ENCODE assay signal across 10 mouse cellular contexts in genomic region chr11:54314740-54315139, GRCm38 (mm10). TPM values are rescaled to one million over a fixed set of nuclear protein-coding genes. Genes with fewer than 3 reads are reported as not detected.
DNase-seq lines count a peak whose midpoint lies in the region; ATAC-seq and TF ChIP-seq lines count a peak whose summit lies in the region.
"Had no signal": no experiment of that assay in that cellular context is flagged by ENCODE, and none has a peak within 500 bp of the region (broad histone marks: within the 10 kb centered on the region; RNA-seq: fewer than 3 reads in every experiment).

No protein-coding gene starts in this region.

- H3K4me1 ChIP-seq in heart, embryonic 13.5 days: peaks cover 33% of the 10 kb centered on the region
- no peaks in the 10 kb centered on the region; the same call in 1 of the 2 replicates for H3K4me1 ChIP-seq in forebrain, postnatal 0 days (ENCODE audit: insufficient read depth)
- peaks cover 45% of the 10 kb centered on the region for H3K4me1 ChIP-seq in midbrain, embryonic 11.5 days (ENCODE audit: control insufficient read depth, insufficient read depth, low read length)

- ATAC-seq in heart, embryonic 13.5 days (ENCODE audit: extremely low read depth, insufficient number of reproducible peaks, low FRiP score, low TSS enrichment): peak; percentile 23; the same call in 1 of the 2 replicates
- ATAC-seq in forebrain, postnatal 0 days: peak; percentile 74
- ATAC-seq in midbrain, embryonic 11.5 days (ENCODE audit: low FRiP score): peak; percentile 74

- no peak overlapping the region for H3K4me2 ChIP-seq in heart, embryonic 13.5 days
- H3K4me2 ChIP-seq in forebrain, postnatal 0 days (ENCODE audit: low read depth): no peak overlapping the region
- peak overlapping the region; percentile 7 for H3K4me2 ChIP-seq in midbrain, embryonic 11.5 days

- H3K27me3 ChIP-seq in heart, embryonic 13.5 days (replicated peaks): 0 out of 2 replicates have a peak, but pooled peaks cover 2% of the 10 kb centered on the region
- no peaks in the 10 kb centered on the region for H3K27me3 ChIP-seq in forebrain, postnatal 0 days (ENCODE audit: insufficient read depth, low read length)
- H3K27me3 ChIP-seq in midbrain, embryonic 11.5 days (ENCODE audit: control insufficient read depth, insufficient read depth, low read length): no peaks in the 10 kb centered on the region

- no peaks in the 10 kb centered on the region for H3K9me3 ChIP-seq in heart, embryonic 13.5 days
- no peaks in the 10 kb centered on the region for H3K9me3 ChIP-seq in forebrain, postnatal 0 days (ENCODE audit: low read length)
- H3K9me3 ChIP-seq in midbrain, embryonic 11.5 days (ENCODE audit: control insufficient read depth, low read length): no peaks in the 10 kb centered on the region

- H3K9ac ChIP-seq in heart, embryonic 13.5 days: no peak overlapping the region
- no peak overlapping the region for H3K9ac ChIP-seq in forebrain, postnatal 0 days
- H3K9ac ChIP-seq in midbrain, embryonic 11.5 days (ENCODE audit: low read length): peak overlapping the region; percentile 45

- no peak for DNase-seq in heart, adult 9 months (ENCODE audit: low spot score in 2 of 2)
- peak; percentile 63 for DNase-seq in cerebellum, adult 9-11 months
- DNase-seq in forebrain, postnatal 0 days: no peak
- peak; percentile 90 for DNase-seq in midbrain, embryonic 11.5 days (ENCODE audit: low spot score, missing footprints)
- DNase-seq in urinary bladder, adult 2 months (ENCODE audit: low spot score): no peak
- DNase-seq in adipocyte (ENCODE audit: low spot score): no peak
- no peak for DNase-seq in T-cell, adult 2 months (ENCODE audit: low spot score)

- no peaks in the 10 kb centered on the region for H3K36me3 ChIP-seq in heart, embryonic 13.5 days
- H3K36me3 ChIP-seq in forebrain, postnatal 0 days (ENCODE audit: insufficient read depth): no peaks in the 10 kb centered on the region
- no peaks in the 10 kb centered on the region; the same call in 1 of the 2 replicates for H3K36me3 ChIP-seq in midbrain, embryonic 11.5 days (ENCODE audit: control insufficient read depth, insufficient read depth, low read length)

- no peak overlapping the region for H3K4me3 ChIP-seq in heart, embryonic 13.5 days
- H3K4me3 ChIP-seq in forebrain, postnatal 0 days (ENCODE audit: low read depth, low read length): no peak overlapping the region
- no peak overlapping the region for H3K4me3 ChIP-seq in midbrain, embryonic 11.5 days (ENCODE audit: low read depth, low read length)

- no peak overlapping the region for H3K27ac ChIP-seq in heart, embryonic 13.5 days (replicated peaks)
- no peak overlapping the region for H3K27ac ChIP-seq in forebrain, postnatal 0 days (ENCODE audit: low read depth, low read length)
- no peak overlapping the region for H3K27ac ChIP-seq in midbrain, embryonic 11.5 days (ENCODE audit: low read depth, low read length)

- no peak for TF ChIP-seq CTCF in forebrain, postnatal 0 days (IDR thresholded peaks at IDR 0.05; ENCODE audit: low read depth)

- 15% methylated on average over 3 of the region's 3 CpGs for WGBS in heart, embryonic 13.5 days
- WGBS in forebrain, postnatal 0 days: 16% methylated on average over 3 of the region's 3 CpGs
- 13% methylated on average over 3 of the region's 3 CpGs for WGBS in midbrain, embryonic 11.5 days

RNA-seq across cellular contexts. Expression of gene Acsl6, which starts 11.1 kb away (rescaled TPM):
- 0.35 and 0.76 TPM in 2 replicates for polyA plus RNA-seq in heart, embryonic 13.5 days (2015; fragmentation: Nextera tagmentation; extraction: Ambion mirVana)
- total RNA-seq in forebrain, postnatal 0 days (2014; rRNA removed): 56.3 and 57.7 TPM in 2 replicates
- polyA plus RNA-seq in forebrain, postnatal 0 days (2015; fragmentation: Nextera tagmentation; extraction: Ambion mirVana): 44.7 and 48.5 TPM in 2 replicates
- 20.4 and 22.4 TPM in 2 replicates for polyA plus RNA-seq in midbrain, embryonic 11.5 days (2014; fragmentation: Nextera tagmentation; extraction: Ambion mirVana)
- 0.96 and 1.1 TPM in 2 replicates for polyA plus RNA-seq in urinary bladder, adult 2 months (2012; rRNA removed)

RNA-seq across cellular contexts. Expression of gene Il3, which starts 47.7 kb away (rescaled TPM):
- not detected in 2 replicates for polyA plus RNA-seq in heart, embryonic 13.5 days (2015; fragmentation: Nextera tagmentation; extraction: Ambion mirVana)
- not detected in 2 replicates for total RNA-seq in forebrain, postnatal 0 days (2014; rRNA removed)
- not detected in 2 replicates for polyA plus RNA-seq in forebrain, postnatal 0 days (2015; fragmentation: Nextera tagmentation; extraction: Ambion mirVana)
- polyA plus RNA-seq in midbrain, embryonic 11.5 days (2014; fragmentation: Nextera tagmentation; extraction: Ambion mirVana): not detected in 2 replicates
- not detected in 2 replicates for polyA plus RNA-seq in urinary bladder, adult 2 months (2012; rRNA removed)
- polyA plus RNA-seq: heart, postnatal 0 days; limb, embryonic 14.5 days had no signal

RNA-seq across cellular contexts. Expression of gene Meikin, which starts 55.7 kb away (rescaled TPM):
- polyA plus RNA-seq in heart, embryonic 13.5 days (2015; fragmentation: Nextera tagmentation; extraction: Ambion mirVana): not detected in 2 replicates
- not detected in 2 replicates for total RNA-seq in forebrain, postnatal 0 days (2014; rRNA removed)
- polyA plus RNA-seq in forebrain, postnatal 0 days (2015; fragmentation: Nextera tagmentation; extraction: Ambion mirVana): not detected in 2 replicates
- polyA plus RNA-seq in midbrain, embryonic 11.5 days (2014; fragmentation: Nextera tagmentation; extraction: Ambion mirVana): not detected in 2 replicates
- polyA plus RNA-seq in urinary bladder, adult 2 months (2012; rRNA removed): not detected in 2 replicates
- polyA plus RNA-seq: heart, postnatal 0 days; limb, embryonic 14.5 days had no signal

Comparison
In these comparisons a context has a peak if more than half of its experiments do, and no peak if none do; other contexts are left out.
1. ATAC-seq: peak in every context shown above with its lines; median percentile 74 in forebrain, postnatal 0 days; 74 in midbrain, embryonic 11.5 days; 23 in heart, embryonic 13.5 days.
2. DNase-seq: peak in cerebellum, adult 9-11 months (single experiment) and midbrain, embryonic 11.5 days (single experiment); none in heart, adult 9 months (0 of 2), forebrain, postnatal 0 days (single experiment), urinary bladder, adult 2 months (single experiment), adipocyte (single experiment) and T-cell, adult 2 months (single experiment).
3. RNA of gene Acsl6, which starts 11.1 kb away (polyA plus RNA-seq): 44.7 to 48.5 TPM in forebrain, postnatal 0 days and 20.4 to 22.4 TPM in midbrain, embryonic 11.5 days; 0.96 to 1.1 TPM in urinary bladder, adult 2 months and 0.35 to 0.76 TPM in heart, embryonic 13.5 days; every median in the first group is over 10 times any median in the second.